Mouse (Mus musculus) heart, embryonic 15.5 days (tissue): ENCODE data around the gene Alox8. TPM values are rescaled to one million over a fixed set of nuclear protein-coding genes. Genes with fewer than 3 reads are reported as not detected.

Experiments
- ATAC-seq: fragments of 200-750 bp; cut with Nextera tagmentation; replicated peaks from 2 replicates; pipeline ENCODE4 v1.8.0; 2017; ENCODE audit warnings: low read depth, moderate TSS enrichment; ENCODE audit not compliant: insufficient number of reproducible peaks, insufficient read depth, low FRiP score
- H3K27ac ChIP-seq: fragments of 300-500 bp; sonication (generic); 2 replicates; pipeline ENCODE4 v1.5.1; 2015; ENCODE audit warnings: mild to moderate bottlenecking, inconsistent platforms
- H3K27me3 ChIP-seq: fragments of 300-500 bp; sonication (generic); 2 replicates; pipeline ENCODE4 v1.6.1; 2015; ENCODE audit warnings: inconsistent platforms
- H3K36me3 ChIP-seq: fragments of 300-500 bp; sonication (generic); 2 replicates; pipeline ENCODE4 v1.6.1; 2015; ENCODE audit warnings: mild to moderate bottlenecking, inconsistent platforms
- H3K4me1 ChIP-seq: fragments of 300-500 bp; sonication (generic); replicated peaks from 2 replicates; pipeline ENCODE4 v1.6.1; 2015; ENCODE audit warnings: inconsistent platforms
- H3K4me2 ChIP-seq: fragments of 300-500 bp; sonication (generic); 2 replicates; pipeline ENCODE4 v1.6.1; 2015; ENCODE audit warnings: inconsistent platforms, mild to moderate bottlenecking, moderate library complexity
- H3K4me3 ChIP-seq: fragments of 300-500 bp; sonication (generic); 2 replicates; pipeline ENCODE4 v1.5.1; 2015; ENCODE audit warnings: mild to moderate bottlenecking, inconsistent platforms
- H3K9ac ChIP-seq: fragments of 300-500 bp; sonication (generic); 2 replicates; pipeline ENCODE4 v1.6.1; 2015; ENCODE audit warnings: mild to moderate bottlenecking, inconsistent platforms
- H3K9me3 ChIP-seq: fragments of 300-500 bp; sonication (generic); replicated peaks from 2 replicates; pipeline ENCODE4 v1.6.1; 2016; ENCODE audit warnings: inconsistent platforms
- WGBS: fragments of 180-500 bp; shearing (Covaris S2); methylation state at CpG from one replicate; pipeline ENCODE4 v1.1.7; 2015; ENCODE audit warnings: mixed read lengths; 5-methylcytosine and 5-hydroxymethylcytosine counted together
- polyA plus RNA-seq: library from polyadenylated mRNA; unstranded; fragments of >200 nt; fragmentation: Nextera tagmentation; extraction: Ambion mirVana; gene quantifications from 2 replicates; pipeline ENCODE4 v1.2.1, GENCODE M21; 2015

Alox8 gene
- polyA plus RNA-seq, 1 experiment from 2014 or later: 1.9 TPM

- Histone ChIP-seq H3K9ac (no peak overlapping the region), H3K4me1 (peaks cover 13% of the 10 kb centered on the region), H3K27ac (no peak overlapping the region), H3K27me3 (peaks cover 19% of the 10 kb centered on the region), H3K9me3 (no peaks in the 10 kb centered on the region), H3K36me3 (no peaks in the 10 kb centered on the region), H3K4me2 (no peak overlapping the region), H3K4me3 (no peak overlapping the region)
- ATAC-seq: no peak
- WGBS: 55% methylated on average over 2 of the region's 2 CpGs
These were observed 21.0 kb upstream of the Alox8 start for GRCm38 (mm10) chr11:69218661-69219060.

GRCm38 (mm10) chr11:69217411-69217810 is 19.8 kb upstream of the Alox8 start:
- no peak overlapping the region for H3K9ac ChIP-seq
- no peak overlapping the region for H3K4me3 ChIP-seq
- peaks cover 13% of the 10 kb centered on the region for H3K4me1 ChIP-seq
- no peak overlapping the region for H3K27ac ChIP-seq
- peaks cover 23% of the 10 kb centered on the region for H3K27me3 ChIP-seq
- no peaks in the 10 kb centered on the region for H3K36me3 ChIP-seq
- no peak for ATAC-seq
- H3K9me3 ChIP-seq: no peaks in the 10 kb centered on the region
- 83% methylated on average over 5 of the region's 5 CpGs for WGBS
- H3K4me2 ChIP-seq: no peak overlapping the region

- ATAC-seq: no peak
- Histone ChIP-seq H3K4me1 (no peaks in the 10 kb centered on the region), H3K27ac (no peak overlapping the region), H3K4me3 (peak overlapping the region; percentile 10; the same call in 1 of the 2 replicates), H3K9me3 (no peaks in the 10 kb centered on the region), H3K4me2 (0 out of 2 replicates have a peak overlapping the region, but pooled peaks have one; percentile 28), H3K36me3 (no peaks in the 10 kb centered on the region), H3K9ac (no peak overlapping the region), H3K27me3 (peaks cover 22% of the 10 kb centered on the region)
- 30% methylated on average over 2 of the region's 2 CpGs for WGBS
These were observed 13.8 kb upstream of the Alox8 start for GRCm38 (mm10) chr11:69211431-69211830.

- Histone ChIP-seq H3K9ac (no peak overlapping the region), H3K9me3 (no peaks in the 10 kb centered on the region), H3K36me3 (no peaks in the 10 kb centered on the region), H3K4me2 (no peak overlapping the region), H3K27ac (no peak overlapping the region), H3K4me3 (no peak overlapping the region), H3K27me3 (peaks cover 11% of the 10 kb centered on the region), H3K4me1 (peaks cover under 1% of the 10 kb centered on the region)
- WGBS: 70% methylated on average over 13 of the region's 13 CpGs
- no peak for ATAC-seq
These were observed 5.0 kb upstream of the Alox8 start for GRCm38 (mm10) chr11:69202469-69203230.

- WGBS: 33% methylated on average over 6 of the region's 6 CpGs
- Histone ChIP-seq H3K27ac (no peak overlapping the region), H3K4me3 (no peak overlapping the region), H3K4me1 (peaks cover 12% of the 10 kb centered on the region), H3K9me3 (no peaks in the 10 kb centered on the region), H3K36me3 (no peaks in the 10 kb centered on the region), H3K27me3 (peaks cover 30% of the 10 kb centered on the region), H3K9ac (no peak overlapping the region), H3K4me2 (no peak overlapping the region)
- ATAC-seq: no peak
These were observed 2.6 kb upstream of the Alox8 start for GRCm38 (mm10) chr11:69200231-69200630.

- Histone ChIP-seq H3K27ac (no peak overlapping the region), H3K9me3 (no peaks in the 10 kb centered on the region), H3K27me3 (peaks cover 34% of the 10 kb centered on the region), H3K4me3 (no peak overlapping the region), H3K9ac (no peak overlapping the region), H3K36me3 (no peaks in the 10 kb centered on the region), H3K4me1 (peaks cover 12% of the 10 kb centered on the region), H3K4me2 (no peak overlapping the region)
- no peak for ATAC-seq
- WGBS: 88% methylated on average over 1 of the region's 1 CpGs
These were observed 1.6 kb upstream of the Alox8 start for GRCm38 (mm10) chr11:69199251-69199650.

- H3K27me3 ChIP-seq: peaks cover 35% of the 10 kb centered on the region
- no peaks in the 10 kb centered on the region for H3K9me3 ChIP-seq
- 2% methylated on average over 14 of the region's 14 CpGs for WGBS
- peak overlapping the region; percentile 36; the same call in 1 of the 2 replicates for H3K9ac ChIP-seq
- H3K4me3 ChIP-seq: peak overlapping the region; percentile 37
- no peak for ATAC-seq
- no peak overlapping the region for H3K27ac ChIP-seq
- H3K36me3 ChIP-seq: no peaks in the 10 kb centered on the region
- peak overlapping the region; percentile 68 for H3K4me2 ChIP-seq
- peaks cover 12% of the 10 kb centered on the region for H3K4me1 ChIP-seq
These were observed 449 bp downstream of the Alox8 start for GRCm38 (mm10) chr11:69197194-69197593.

GRCm38 (mm10) chr11:69196766-69197165 is 877 bp downstream of the Alox8 start:
- Histone ChIP-seq H3K4me3 (peak overlapping the region; percentile 37), H3K27ac (no peak overlapping the region), H3K9me3 (no peaks in the 10 kb centered on the region), H3K4me2 (peak overlapping the region; percentile 68), H3K27me3 (peaks cover 35% of the 10 kb centered on the region), H3K9ac (0 out of 2 replicates have a peak overlapping the region, but pooled peaks have one; percentile 36), H3K36me3 (no peaks in the 10 kb centered on the region), H3K4me1 (peaks cover 12% of the 10 kb centered on the region)
- ATAC-seq: no peak; the same call in 1 of the 2 replicates
- 8% methylated on average over 5 of the region's 5 CpGs for whole genome bisulfite sequencing

GRCm38 (mm10) chr11:69192840-69193239 is 4.8 kb downstream of the Alox8 start:
- 2% methylated on average over 1 of the region's 1 CpGs for WGBS
- Histone ChIP-seq H3K4me1 (peaks cover 12% of the 10 kb centered on the region), H3K27ac (no peak overlapping the region), H3K9ac (no peak overlapping the region), H3K36me3 (no peaks in the 10 kb centered on the region), H3K27me3 (peaks cover 34% of the 10 kb centered on the region), H3K4me2 (no peak overlapping the region), H3K4me3 (no peak overlapping the region), H3K9me3 (no peaks in the 10 kb centered on the region)
- no peak for ATAC-seq

GRCm38 (mm10) chr11:69185936-69186335 is 11.7 kb downstream of the Alox8 start:
- H3K4me2 ChIP-seq: no peak overlapping the region
- H3K9me3 ChIP-seq: no peaks in the 10 kb centered on the region
- WGBS: 76% methylated on average over 6 of the region's 6 CpGs
- no peak overlapping the region for H3K27ac ChIP-seq
- no peak overlapping the region for H3K9ac ChIP-seq
- H3K4me3 ChIP-seq: no peak overlapping the region
- peaks cover 4% of the 10 kb centered on the region; the same call in 1 of the 2 replicates for H3K27me3 ChIP-seq
- no peaks in the 10 kb centered on the region for H3K4me1 ChIP-seq
- no peaks in the 10 kb centered on the region for H3K36me3 ChIP-seq
- ATAC-seq: no peak

- Histone ChIP-seq H3K27ac (no peak overlapping the region), H3K4me2 (no peak overlapping the region), H3K4me1 (no peaks in the 10 kb centered on the region), H3K4me3 (no peak overlapping the region), H3K9me3 (no peaks in the 10 kb centered on the region), H3K27me3 (peaks cover 4% of the 10 kb centered on the region; the same call in 1 of the 2 replicates), H3K9ac (no peak overlapping the region), H3K36me3 (no peaks in the 10 kb centered on the region)
- 81% methylated on average over 5 of the region's 5 CpGs for WGBS
- no peak for ATAC-seq
These were observed 12.6 kb downstream of the Alox8 start for GRCm38 (mm10) chr11:69185031-69185430.

- peaks cover 5% of the 10 kb centered on the region for H3K4me1 ChIP-seq
- no peaks in the 10 kb centered on the region for H3K27me3 ChIP-seq
- no peak for ATAC-seq
- no peak overlapping the region for H3K9ac ChIP-seq
- 80% methylated on average over 4 of the region's 4 CpGs for WGBS
- no peaks in the 10 kb centered on the region for H3K36me3 ChIP-seq
- H3K4me2 ChIP-seq: no peak overlapping the region
- H3K27ac ChIP-seq: no peak overlapping the region
- H3K4me3 ChIP-seq: no peak overlapping the region
- no peaks in the 10 kb centered on the region for H3K9me3 ChIP-seq
These were observed 17.5 kb downstream of the Alox8 start for GRCm38 (mm10) chr11:69180120-69180519.
